Mouse (Mus musculus) spleen, adult 2 months (tissue): ENCODE results near the gene Ezh2. TPM values are rescaled to one million over a fixed set of nuclear protein-coding genes. Genes with fewer than 3 reads are reported as not detected.

ENCODE experiments used
- DNase-seq, 2 experiments: peaks; one replicate each; pipeline versions ENCODE4 v3.0.0 to v3.0.0-alpha.2; 2012 to 2021; ENCODE audit warnings: low spot score in 2 of 2, low read depth in 1 of 2
- H3K27ac ChIP-seq: fragments of 200-500 bp; 2 replicates; pipeline ENCODE4 v1.5.1; 2012; ENCODE audit warnings: low read length, inconsistent platforms; ENCODE audit not compliant: insufficient read depth
- H3K27me3 ChIP-seq: fragments of 200-500 bp; 2 replicates; pipeline ENCODE4 v1.6.1; 2012; ENCODE audit warnings: mild to moderate bottlenecking, moderate library complexity, low read length, inconsistent platforms; ENCODE audit not compliant: control insufficient read depth, insufficient read depth
- H3K36me3 ChIP-seq: fragments of 200-500 bp; 2 replicates; pipeline ENCODE4 v1.6.1; 2012; ENCODE audit warnings: mild to moderate bottlenecking, low read length, inconsistent platforms; ENCODE audit not compliant: control insufficient read depth, insufficient read depth
- H3K4me1 ChIP-seq: fragments of 200-500 bp; 2 replicates; pipeline ENCODE4 v1.6.1; 2011; ENCODE audit warnings: inconsistent platforms; ENCODE audit not compliant: control insufficient read depth, insufficient read depth, insufficient read length
- H3K4me3 ChIP-seq: fragments of 200-500 bp; 2 replicates; pipeline ENCODE4 v1.5.1; 2011; ENCODE audit warnings: mild to moderate bottlenecking, inconsistent platforms; ENCODE audit not compliant: insufficient read depth, insufficient read length; ENCODE audit errors: extremely low read depth
- CTCF ChIP-seq: fragments of 200-500 bp; IDR thresholded peaks from 2 replicates; pipeline ENCODE4 v1.5.1; 2011; ENCODE audit warnings: mild to moderate bottlenecking, inconsistent platforms; ENCODE audit not compliant: insufficient read depth, insufficient read length, insufficient replicate concordance; ENCODE audit errors: extremely low read depth
- POLR2A ChIP-seq: fragments of 200-500 bp; IDR thresholded peaks from 2 replicates; pipeline ENCODE4 v1.6.1; 2011; ENCODE audit warnings: low read depth, low read length, inconsistent platforms
- WGBS: fragments of 180-500 bp; shearing (Covaris S2); methylation state at CpG from one replicate; pipeline ENCODE4 v1.1.7; 2018; 5-methylcytosine and 5-hydroxymethylcytosine counted together
- polyA plus RNA-seq: library from polyadenylated mRNA; depleted of rRNA; stranded (reverse); fragments of >200 nt; gene quantifications from 2 replicates; pipeline ENCODE4 v1.2.3, GENCODE M21; 2012; rRNA removed

The Ezh2 gene
- polyA plus RNA-seq, 1 experiment, result 6.8 TPM

DNA sequence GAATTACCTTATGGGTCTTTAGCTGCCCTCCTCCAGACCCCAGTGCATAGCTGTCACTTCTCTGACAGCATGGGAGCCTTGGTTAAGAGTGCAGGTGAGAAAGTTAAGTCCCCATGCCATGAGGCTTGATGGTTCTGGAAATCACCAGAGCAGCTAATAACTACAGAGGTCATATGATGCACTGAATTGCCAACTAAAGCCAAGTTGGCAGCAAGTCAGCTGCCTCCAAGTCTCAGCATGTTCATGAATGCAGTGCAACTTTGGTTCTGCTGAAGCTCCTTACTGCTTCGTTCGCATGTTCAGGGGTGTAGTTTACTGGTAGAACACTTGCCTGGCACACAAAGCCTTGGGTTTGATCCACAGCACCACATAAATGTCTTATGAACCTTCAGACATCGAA, 72.7 kb downstream of the Ezh2 start:
- Histone ChIP-seq H3K4me1 (no peaks in the 10 kb centered on the region), H3K27ac (no peak overlapping the region), H3K27me3 (no peaks in the 10 kb centered on the region), H3K36me3 (peaks cover 43% of the 10 kb centered on the region), H3K4me3 (no peak overlapping the region)
- TF ChIP-seq POLR2A (no peak), CTCF (no peak)
- no peak for DNase-seq
- WGBS, result 97% methylated on average over 3 of the region's 3 CpGs

DNA sequence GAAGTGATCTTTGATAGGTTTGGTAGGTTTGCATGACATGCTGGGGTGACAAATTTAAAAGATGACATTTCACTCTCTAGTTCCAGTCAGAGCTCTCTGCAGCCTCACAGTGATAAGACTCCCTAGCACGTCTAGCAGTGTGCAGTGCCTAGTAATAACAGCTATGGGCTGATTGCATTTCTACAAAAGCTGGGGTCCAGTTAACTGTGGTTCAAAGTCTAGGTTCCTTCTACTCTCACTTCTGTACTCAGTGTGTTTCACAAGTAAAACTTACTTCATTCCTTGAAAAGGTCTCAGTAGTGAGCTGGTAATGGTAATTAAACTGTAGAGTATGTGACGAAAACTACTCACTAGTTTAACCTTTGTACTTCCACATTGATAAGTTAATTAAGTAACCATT, 75.1 kb downstream of the Ezh2 start:
- H3K27me3 ChIP-seq, result no peaks in the 10 kb centered on the region
- DNase-seq, result no peak
- H3K36me3 ChIP-seq, result peaks cover 42% of the 10 kb centered on the region
- no peak for TF ChIP-seq CTCF
- TF ChIP-seq POLR2A, result no peak
- H3K4me1 ChIP-seq, result no peaks in the 10 kb centered on the region
- H3K27ac ChIP-seq, result no peak overlapping the region
- 91% methylated on average over 2 of the region's 2 CpGs for WGBS
- H3K4me3 ChIP-seq, result no peak overlapping the region

DNA sequence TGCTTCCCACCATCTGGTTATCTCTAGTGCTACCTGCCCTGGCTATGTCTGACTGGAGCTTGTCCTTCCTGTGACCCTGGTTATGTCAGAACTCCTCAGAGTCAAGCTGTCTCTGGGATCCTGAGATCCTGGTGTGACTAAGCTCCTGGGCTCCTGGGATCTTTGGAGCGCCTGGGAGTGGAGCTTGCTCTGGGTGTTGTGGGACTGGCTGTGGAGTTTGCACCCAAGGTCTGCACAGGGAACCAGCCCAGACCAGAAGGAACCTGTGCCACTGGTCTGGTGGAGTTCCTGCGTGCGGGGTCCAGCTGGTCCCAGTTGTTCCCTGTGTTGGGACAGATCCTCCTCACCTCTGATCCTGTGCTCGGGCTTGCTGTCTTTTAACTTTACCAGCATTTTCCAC, 100.6 kb downstream of the Ezh2 start:
- Histone ChIP-seq H3K27me3 (no peaks in the 10 kb centered on the region), H3K4me3 (no peak overlapping the region), H3K36me3 (no peaks in the 10 kb centered on the region), H3K27ac (no peak overlapping the region), H3K4me1 (no peaks in the 10 kb centered on the region)
- TF ChIP-seq CTCF (no peak), POLR2A (no peak)
- WGBS, result 95% methylated on average over 4 of the region's 4 CpGs
- DNase-seq, result no peak

DNA sequence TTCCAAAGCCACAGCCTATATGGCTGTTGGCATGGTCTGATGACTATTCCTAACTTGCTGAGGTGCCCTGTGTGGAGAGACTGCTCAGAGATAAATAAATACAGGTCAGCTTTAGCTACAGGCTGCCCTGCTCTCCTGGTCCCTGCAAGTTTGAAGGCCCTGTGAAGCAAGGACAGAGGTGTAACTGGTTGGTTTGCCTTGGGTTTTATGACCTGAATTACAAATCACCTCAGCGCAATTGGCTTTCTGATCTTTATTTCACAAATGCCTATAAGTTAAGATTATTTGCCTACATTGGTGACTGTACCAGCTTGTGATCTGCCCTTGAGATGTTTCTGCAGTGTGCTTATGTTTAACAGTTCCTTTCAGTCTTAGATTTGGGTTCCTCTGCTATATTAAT, 113.1 kb downstream of the Ezh2 start:
- no peak for DNase-seq
- no peaks in the 10 kb centered on the region for H3K36me3 ChIP-seq
- H3K4me1 ChIP-seq, result no peaks in the 10 kb centered on the region
- TF ChIP-seq POLR2A, result no peak
- TF ChIP-seq CTCF, result no peak
- H3K27me3 ChIP-seq, result no peaks in the 10 kb centered on the region
- no peak overlapping the region for H3K4me3 ChIP-seq
- 93% methylated on average over 1 of the region's 1 CpGs for WGBS
- H3K27ac ChIP-seq, result no peak overlapping the region

Other genes with a start within 250 kb of the Ezh2 start
- 9.2 and 11.1 TPM in 2 replicates for gene Cul1, start 141.9 kb downstream of the Ezh2 start, polyA plus RNA-seq
- 39.3 and 47.8 TPM in 2 replicates for gene Pdia4, start 218.1 kb upstream of the Ezh2 start, polyA plus RNA-seq
- 0.06 and 0.13 TPM in 2 replicates for gene Zfp786, start 235.5 kb upstream of the Ezh2 start, polyA plus RNA-seq
- gene Zfp398, start 240.3 kb upstream of the Ezh2 start, polyA plus RNA-seq, result 13.0 and 13.6 TPM in 2 replicates